Mouse (Mus musculus) forebrain, embryonic 15.5 days (tissue): ENCODE data around the gene Pif1. TPM values are rescaled to one million over a fixed set of nuclear protein-coding genes. Genes with fewer than 3 reads are reported as not detected.

Experiments
- ATAC-seq: fragments of 200-750 bp; cut with Nextera tagmentation; replicated peaks from 2 replicates; pipeline ENCODE4 v1.8.0; 2017; ENCODE audit warnings: mild to moderate bottlenecking, moderate TSS enrichment, moderate library complexity
- H3K27ac ChIP-seq: fragments of 300-500 bp; sonication (generic); replicated peaks from 2 replicates; pipeline ENCODE4 v1.5.1; 2015; ENCODE audit warnings: mild to moderate bottlenecking, inconsistent platforms
- H3K27me3 ChIP-seq: fragments of 300-500 bp; sonication (generic); 2 replicates; pipeline ENCODE4 v1.6.1; 2015; ENCODE audit warnings: inconsistent platforms
- H3K36me3 ChIP-seq: fragments of 300-500 bp; sonication (generic); 2 replicates; pipeline ENCODE4 v1.6.1; 2015; ENCODE audit warnings: mild to moderate bottlenecking, inconsistent platforms
- H3K4me1 ChIP-seq: fragments of 300-500 bp; sonication (generic); 2 replicates; pipeline ENCODE4 v1.6.1; 2015; ENCODE audit warnings: inconsistent platforms
- H3K4me2 ChIP-seq: fragments of 300-500 bp; sonication (generic); replicated peaks from 2 replicates; pipeline ENCODE4 v1.6.1; 2015; ENCODE audit warnings: mild to moderate bottlenecking, inconsistent platforms
- H3K4me3 ChIP-seq: fragments of 300-500 bp; sonication (generic); 2 replicates; pipeline ENCODE4 v1.5.1; 2015; ENCODE audit warnings: mild to moderate bottlenecking, inconsistent platforms
- H3K9ac ChIP-seq: fragments of 300-500 bp; sonication (generic); replicated peaks from 2 replicates; pipeline ENCODE4 v1.6.1; 2015; ENCODE audit warnings: mild to moderate bottlenecking, inconsistent platforms
- H3K9me3 ChIP-seq: fragments of 300-500 bp; sonication (generic); 2 replicates; pipeline ENCODE4 v1.6.1; 2016; ENCODE audit warnings: inconsistent platforms
- WGBS: fragments of 180-500 bp; shearing (Covaris S2); methylation state at CpG from one replicate; pipeline ENCODE4 v1.1.7; 2015; ENCODE audit warnings: mixed read lengths; 5-methylcytosine and 5-hydroxymethylcytosine counted together
- polyA plus RNA-seq: library from polyadenylated mRNA; unstranded; fragments of >200 nt; fragmentation: Nextera tagmentation; extraction: Ambion mirVana; gene quantifications from 2 replicates; pipeline ENCODE4 v1.2.1, GENCODE M21; 2015

Gene Pif1
- 11.8 and 12.4 TPM in 2 replicates for polyA plus RNA-seq

GRCm38 (mm10) chr9:65586406-65587269 lies at the start of gene Pif1:
Gene Pif1 (plus strand): TSS chr9:65587160.
- Histone ChIP-seq H3K4me3 (peak within 1 kb of the TSS; percentile 58), H3K36me3 (no peaks in the 10 kb centered on the region), H3K27ac (peak within 1 kb of the TSS; percentile 49), H3K27me3 (no peaks in the 10 kb centered on the region), H3K4me2 (peak within 1 kb of the TSS; percentile 99), H3K4me1 (peaks cover 34% of the 10 kb centered on the region), H3K9me3 (no peaks in the 10 kb centered on the region), H3K9ac (peak within 1 kb of the TSS; percentile 55)
- WGBS = 10% methylated on average over 28 of the region's 28 CpGs
- peak; percentile 91 for ATAC-seq

GRCm38 (mm10) chr9:65537901-65538630 lies 48.9 kb upstream of the Pif1 start:
- no peak overlapping the region for H3K9ac ChIP-seq
- ATAC-seq = no peak

GRCm38 (mm10) chr9:65539697-65540096 lies 47.3 kb upstream of the Pif1 start:
- H3K36me3 ChIP-seq = no peaks in the 10 kb centered on the region
- ATAC-seq = no peak
- no peak overlapping the region for H3K27ac ChIP-seq
- H3K4me2 ChIP-seq = no peak overlapping the region
- 84% methylated on average over 9 of the region's 9 CpGs for WGBS
- no peaks in the 10 kb centered on the region for H3K9me3 ChIP-seq
- H3K9ac ChIP-seq = no peak overlapping the region
- no peaks in the 10 kb centered on the region for H3K4me1 ChIP-seq
- no peaks in the 10 kb centered on the region for H3K27me3 ChIP-seq
- H3K4me3 ChIP-seq = no peak overlapping the region

More at GRCm38 (mm10) chr9:65537901-65538630, 48.9 kb upstream of the Pif1 start:
- Histone ChIP-seq H3K27ac (no peak overlapping the region), H3K4me3 (no peak overlapping the region), H3K4me2 (no peak overlapping the region), H3K27me3 (no peaks in the 10 kb centered on the region), H3K9me3 (no peaks in the 10 kb centered on the region), H3K4me1 (no peaks in the 10 kb centered on the region), H3K36me3 (no peaks in the 10 kb centered on the region)
- 87% methylated on average over 8 of the region's 8 CpGs for WGBS

GRCm38 (mm10) chr9:65541126-65542068 lies 45.6 kb upstream of the Pif1 start:
- ATAC-seq = no peak
- Histone ChIP-seq H3K4me1 (no peaks in the 10 kb centered on the region), H3K4me2 (no peak overlapping the region), H3K9me3 (no peaks in the 10 kb centered on the region), H3K9ac (no peak overlapping the region), H3K27ac (no peak overlapping the region), H3K36me3 (no peaks in the 10 kb centered on the region), H3K4me3 (no peak overlapping the region), H3K27me3 (no peaks in the 10 kb centered on the region)
- WGBS = 66% methylated on average over 13 of the region's 13 CpGs

- no peak overlapping the region for H3K27ac ChIP-seq
- H3K9me3 ChIP-seq = no peaks in the 10 kb centered on the region
- no peak for ATAC-seq
- H3K4me1 ChIP-seq = no peaks in the 10 kb centered on the region
- no peaks in the 10 kb centered on the region for H3K27me3 ChIP-seq
- H3K36me3 ChIP-seq = no peaks in the 10 kb centered on the region
- no peak overlapping the region for H3K9ac ChIP-seq
- no peak overlapping the region for H3K4me2 ChIP-seq
- no peak overlapping the region for H3K4me3 ChIP-seq
- WGBS = 83% methylated on average over 7 of the region's 7 CpGs
Measured at GRCm38 (mm10) chr9:65542111-65542524, 44.8 kb upstream of the Pif1 start.

GRCm38 (mm10) chr9:65545635-65546412 lies 41.1 kb upstream of the Pif1 start:
- Histone ChIP-seq H3K4me1 (0 out of 2 replicates have a peak, but pooled peaks cover 4% of the 10 kb centered on the region), H3K4me3 (no peak overlapping the region), H3K36me3 (no peaks in the 10 kb centered on the region), H3K27ac (no peak overlapping the region), H3K27me3 (no peaks in the 10 kb centered on the region), H3K9ac (no peak overlapping the region), H3K4me2 (no peak overlapping the region), H3K9me3 (no peaks in the 10 kb centered on the region)
- ATAC-seq = no peak
- 66% methylated on average over 10 of the region's 10 CpGs for WGBS

GRCm38 (mm10) chr9:65546413-65546695 lies 40.6 kb upstream of the Pif1 start:
- no peak overlapping the region for H3K4me3 ChIP-seq
- no peak overlapping the region for H3K27ac ChIP-seq
- H3K4me2 ChIP-seq = no peak overlapping the region
- 0 out of 2 replicates have a peak, but pooled peaks cover 4% of the 10 kb centered on the region for H3K4me1 ChIP-seq
- 63% methylated on average over 4 of the region's 4 CpGs for WGBS
- H3K9ac ChIP-seq = no peak overlapping the region
- ATAC-seq = no peak
- H3K27me3 ChIP-seq = no peaks in the 10 kb centered on the region
- H3K36me3 ChIP-seq = no peaks in the 10 kb centered on the region
- H3K9me3 ChIP-seq = no peaks in the 10 kb centered on the region

GRCm38 (mm10) chr9:65547111-65547510 lies 39.8 kb upstream of the Pif1 start:
- Histone ChIP-seq H3K27ac (no peak overlapping the region), H3K27me3 (no peaks in the 10 kb centered on the region), H3K4me1 (0 out of 2 replicates have a peak, but pooled peaks cover 4% of the 10 kb centered on the region), H3K4me2 (no peak overlapping the region), H3K9ac (no peak overlapping the region), H3K9me3 (no peaks in the 10 kb centered on the region), H3K36me3 (no peaks in the 10 kb centered on the region), H3K4me3 (no peak overlapping the region)
- no peak for ATAC-seq
- WGBS = 79% methylated on average over 5 of the region's 5 CpGs

GRCm38 (mm10) chr9:65547844-65548243 lies 39.1 kb upstream of the Pif1 start:
- Histone ChIP-seq H3K36me3 (no peaks in the 10 kb centered on the region), H3K9ac (no peak overlapping the region), H3K4me3 (no peak overlapping the region), H3K27me3 (no peaks in the 10 kb centered on the region), H3K27ac (no peak overlapping the region), H3K9me3 (no peaks in the 10 kb centered on the region), H3K4me2 (no peak overlapping the region), H3K4me1 (0 out of 2 replicates have a peak, but pooled peaks cover 4% of the 10 kb centered on the region)
- 80% methylated on average over 4 of the region's 4 CpGs for WGBS
- ATAC-seq = no peak

GRCm38 (mm10) chr9:65548311-65548710 lies 38.6 kb upstream of the Pif1 start:
- Histone ChIP-seq H3K4me1 (0 out of 2 replicates have a peak, but pooled peaks cover 4% of the 10 kb centered on the region), H3K27ac (no peak overlapping the region), H3K4me2 (no peak overlapping the region), H3K27me3 (no peaks in the 10 kb centered on the region), H3K4me3 (no peak overlapping the region), H3K9ac (no peak overlapping the region), H3K36me3 (no peaks in the 10 kb centered on the region), H3K9me3 (no peaks in the 10 kb centered on the region)
- 66% methylated on average over 8 of the region's 8 CpGs for WGBS
- ATAC-seq = no peak

GRCm38 (mm10) chr9:65549139-65549538 lies 37.8 kb upstream of the Pif1 start:
- no peak overlapping the region for H3K27ac ChIP-seq
- WGBS = 67% methylated on average over 3 of the region's 3 CpGs
- H3K36me3 ChIP-seq = no peaks in the 10 kb centered on the region
- no peak overlapping the region for H3K9ac ChIP-seq
- H3K9me3 ChIP-seq = no peaks in the 10 kb centered on the region
- no peaks in the 10 kb centered on the region for H3K27me3 ChIP-seq
- H3K4me1 ChIP-seq = 0 out of 2 replicates have a peak, but pooled peaks cover 4% of the 10 kb centered on the region
- no peak overlapping the region for H3K4me3 ChIP-seq
- no peak overlapping the region for H3K4me2 ChIP-seq
- no peak for ATAC-seq
